Mouse (Mus musculus) adrenal gland, adult 2 months (tissue): Measurements from ENCODE around the gene Atp5h. TPM values are rescaled to one million over a fixed set of nuclear protein-coding genes. Genes with fewer than 3 reads are reported as not detected.
"Not testable (repeated sequence)": the region's sequence is repeated elsewhere in the genome, so short reads cannot be mapped to it uniquely, and the experiment has no call there.

Experiments used
- DNase-seq: peaks from one replicate; pipeline ENCODE4 v3.0.0; 2021
- polyA plus RNA-seq: library from polyadenylated mRNA; depleted of rRNA; stranded (reverse); fragments of >200 nt; gene quantifications from 2 replicates; pipeline ENCODE4 v1.2.3, GENCODE M21; 2012
- total RNA-seq, 2 experiments: library from RNA; stranded (reverse); gene quantifications; 2 replicates each; pipeline ENCODE4 v1.2.3; 2021

Gene Atp5h
- total and polyA plus RNA-seq, 3 experiments, result 14.2 to 761 (median 734) TPM

- DNase-seq, result peak; percentile 63
These were observed 19.6 kb downstream of the Atp5h start for GRCm38 (mm10) chr11:115400126-115400525.

- peak; percentile 37 for DNase-seq
These were observed 21.7 kb downstream of the Atp5h start for GRCm38 (mm10) chr11:115398085-115398484.

- peak; percentile 64 for DNase-seq
These were observed 25.9 kb downstream of the Atp5h start for GRCm38 (mm10) chr11:115393721-115394325.

DNA sequence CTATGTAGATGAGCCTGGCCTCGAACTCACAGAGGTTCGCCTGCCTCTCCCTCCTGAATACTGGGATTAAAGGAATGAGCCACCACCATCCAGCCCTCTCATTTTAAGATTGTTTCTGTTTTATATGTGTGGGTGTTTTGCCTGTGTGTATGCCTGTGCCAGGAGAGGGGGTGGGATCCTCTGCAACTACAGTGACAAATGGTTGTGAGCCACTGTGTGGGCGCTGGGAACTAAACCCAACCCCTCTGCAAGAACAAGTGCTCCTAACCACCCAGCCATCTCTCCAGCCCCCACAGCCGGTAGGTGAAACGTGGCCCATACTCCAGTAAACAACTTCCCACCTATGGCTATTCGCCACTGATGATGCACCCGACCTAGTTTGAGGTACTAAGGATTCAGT lies 28.4 kb downstream of the Atp5h start:
- DNase-seq, result no peak

DNA sequence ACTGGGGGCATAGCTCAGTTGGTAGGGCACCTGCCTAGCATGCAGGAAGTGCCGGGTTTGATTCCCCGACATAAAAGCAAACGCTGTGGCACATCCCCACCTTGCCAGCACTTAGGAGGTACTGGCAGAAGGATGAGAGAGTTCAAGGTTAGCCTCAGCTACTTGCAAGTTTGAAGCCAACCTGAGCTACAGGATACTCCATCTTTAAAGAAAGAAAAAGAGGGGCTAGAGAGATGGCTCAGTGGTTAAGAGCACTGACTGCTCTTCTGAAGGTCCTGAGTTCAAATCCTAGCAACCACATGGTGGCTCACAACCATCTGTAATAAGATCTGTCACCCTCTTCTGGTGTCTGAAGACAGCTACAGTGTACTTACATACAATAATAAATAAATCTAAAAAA lies 32.9 kb downstream of the Atp5h start:
- DNase-seq, result not testable (repeated sequence)

DNA sequence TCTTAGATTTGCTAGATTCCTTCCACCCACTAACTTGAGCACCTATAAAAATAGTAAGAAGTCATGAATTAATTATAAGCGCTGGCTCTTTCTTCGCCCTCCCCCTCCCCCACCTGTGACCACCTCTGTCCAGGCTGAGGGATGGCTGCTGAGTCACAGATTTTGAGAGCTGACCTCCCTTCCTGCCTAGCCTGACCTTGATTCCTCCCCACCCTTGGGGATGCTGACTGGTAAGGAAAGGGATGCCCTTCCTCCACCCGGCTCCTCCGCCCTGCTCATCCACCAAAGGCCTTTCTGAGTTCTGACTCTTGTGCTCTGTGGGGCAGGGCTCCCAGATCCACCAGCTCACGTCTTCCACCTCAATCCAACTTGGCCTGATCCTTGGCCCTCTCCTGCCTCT lies 35.2 kb downstream of the Atp5h start:
- peak; percentile 91 for DNase-seq

DNA sequence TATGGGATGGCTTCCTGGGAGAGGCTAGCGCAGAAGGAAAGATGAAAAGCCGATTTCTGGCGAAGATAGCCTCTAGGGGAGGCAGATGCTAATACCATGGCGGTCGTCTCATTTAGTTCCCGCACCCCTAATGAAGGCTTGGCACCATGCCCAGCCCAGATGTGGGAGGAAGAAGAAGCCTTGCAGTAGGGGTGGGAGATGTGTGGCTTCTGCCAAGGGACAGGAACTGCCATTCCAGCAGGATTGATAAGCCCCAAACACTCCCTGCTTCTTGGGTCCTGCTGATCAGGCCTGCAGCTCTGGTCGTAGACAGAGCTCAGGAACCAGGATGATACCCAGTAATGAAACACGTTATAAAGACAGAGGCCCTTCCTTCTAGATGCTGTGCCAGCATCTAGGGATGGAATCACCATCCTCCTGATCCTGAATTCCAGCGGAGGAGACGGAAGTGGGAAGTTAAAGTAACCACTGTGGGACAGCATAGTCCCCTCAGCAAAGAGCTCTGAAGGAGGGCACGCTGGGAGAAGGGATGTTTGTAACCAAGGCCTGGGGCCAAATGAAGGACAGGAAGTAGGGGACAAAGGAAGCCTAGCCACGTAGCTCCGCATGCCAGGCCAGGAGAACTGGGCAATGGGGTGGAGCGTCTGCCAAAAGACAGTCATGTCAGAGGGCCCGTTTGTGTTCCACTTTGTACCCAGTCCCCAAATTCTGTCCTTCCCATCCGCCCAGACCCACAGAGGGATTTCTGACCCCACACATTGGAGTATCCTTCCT lies 35.9 kb downstream of the Atp5h start:
- peak; percentile 50 for DNase-seq

DNA sequence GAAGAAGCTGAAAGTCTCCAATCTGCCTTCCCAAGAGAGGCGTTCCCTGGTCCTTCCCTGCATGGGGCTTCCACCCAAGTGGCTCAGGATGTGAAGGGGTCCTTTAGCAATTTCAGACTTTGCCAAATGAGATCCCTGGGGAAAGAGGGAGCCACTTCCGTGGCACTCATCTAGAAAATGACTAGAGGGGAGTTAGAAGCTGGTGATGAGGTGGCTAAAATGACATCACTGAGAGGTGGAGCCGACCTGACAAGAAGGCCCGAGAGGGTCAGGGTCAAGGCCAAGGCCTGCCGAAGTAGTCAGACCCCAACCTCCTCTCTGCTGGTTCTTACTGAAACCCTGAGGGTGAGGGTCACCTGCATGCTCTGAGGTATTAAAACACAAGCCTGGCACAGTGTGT lies 36.9 kb downstream of the Atp5h start:
- DNase-seq, result peak; percentile 81

- peak; percentile 97 for DNase-seq
These were observed 37.8 kb downstream of the Atp5h start, which contains the start of gene Cdr2l for GRCm38 (mm10) chr11:115381743-115382539. Gene Cdr2l (plus strand): TSS chr11:115381916.

DNA sequence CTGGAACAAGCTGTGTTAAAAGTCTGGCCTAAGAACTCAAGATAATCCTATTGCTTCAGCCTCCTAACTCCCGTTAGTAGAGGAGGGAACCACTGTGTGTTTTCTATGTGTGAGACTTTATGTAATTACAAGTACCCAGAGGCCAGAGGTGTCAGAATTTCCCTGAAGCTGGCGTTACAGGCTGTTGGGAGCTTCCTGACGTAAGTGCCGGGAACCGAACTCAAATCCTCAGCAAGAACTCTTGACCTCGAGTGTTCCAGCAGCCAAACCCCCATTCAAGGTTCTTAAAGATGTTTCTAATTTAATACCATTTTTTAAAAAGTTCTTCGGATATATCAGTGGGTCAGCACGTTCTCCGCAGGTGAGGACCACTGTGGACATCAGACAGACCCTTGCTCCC lies 38.5 kb downstream of the Atp5h start:
- DNase-seq, result no peak

DNA sequence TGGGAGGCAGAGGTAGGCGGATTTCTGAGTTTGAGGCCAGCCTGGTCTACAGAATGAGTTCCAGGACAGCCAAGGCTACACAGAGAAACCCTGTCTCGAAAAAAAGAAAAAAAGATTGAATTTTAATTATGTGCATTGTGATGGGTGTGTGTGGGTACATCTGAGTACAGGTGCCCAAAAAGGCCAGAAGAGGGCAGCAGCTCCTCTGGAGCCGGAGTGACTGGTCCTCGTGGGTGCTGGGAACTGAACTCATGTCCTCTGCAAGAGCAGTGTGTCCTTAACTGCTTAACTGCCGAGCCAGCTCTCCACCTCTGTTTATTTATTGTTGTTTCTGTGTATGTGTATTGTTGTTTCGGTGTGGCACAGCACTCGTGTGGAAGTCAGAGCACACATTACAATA lies 41.9 kb downstream of the Atp5h start:
- no peak for DNase-seq

GRCm38 (mm10) chr11:115377254-115377653 lies 42.5 kb downstream of the Atp5h start:
- no peak for DNase-seq

DNA sequence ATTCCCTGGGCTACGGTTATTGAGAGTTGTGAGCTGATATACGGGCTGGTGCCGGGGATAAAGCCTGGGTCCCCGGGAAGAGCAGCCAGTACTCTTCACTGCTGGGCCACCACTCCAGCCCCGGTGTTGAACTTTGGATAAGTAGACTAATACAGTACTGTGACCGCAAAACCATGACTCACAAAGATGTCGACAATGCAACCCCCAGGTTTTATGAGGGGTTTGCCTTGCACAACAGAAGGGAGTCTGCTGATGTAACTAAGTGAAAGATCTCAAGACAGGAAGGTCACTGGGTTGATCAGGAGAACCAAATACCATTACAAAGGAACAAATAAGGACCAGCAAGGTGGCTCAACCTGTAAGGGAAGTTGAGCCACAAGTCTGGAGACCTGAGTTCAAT lies 43.0 kb downstream of the Atp5h start:
- DNase-seq, result peak; percentile 41

DNA sequence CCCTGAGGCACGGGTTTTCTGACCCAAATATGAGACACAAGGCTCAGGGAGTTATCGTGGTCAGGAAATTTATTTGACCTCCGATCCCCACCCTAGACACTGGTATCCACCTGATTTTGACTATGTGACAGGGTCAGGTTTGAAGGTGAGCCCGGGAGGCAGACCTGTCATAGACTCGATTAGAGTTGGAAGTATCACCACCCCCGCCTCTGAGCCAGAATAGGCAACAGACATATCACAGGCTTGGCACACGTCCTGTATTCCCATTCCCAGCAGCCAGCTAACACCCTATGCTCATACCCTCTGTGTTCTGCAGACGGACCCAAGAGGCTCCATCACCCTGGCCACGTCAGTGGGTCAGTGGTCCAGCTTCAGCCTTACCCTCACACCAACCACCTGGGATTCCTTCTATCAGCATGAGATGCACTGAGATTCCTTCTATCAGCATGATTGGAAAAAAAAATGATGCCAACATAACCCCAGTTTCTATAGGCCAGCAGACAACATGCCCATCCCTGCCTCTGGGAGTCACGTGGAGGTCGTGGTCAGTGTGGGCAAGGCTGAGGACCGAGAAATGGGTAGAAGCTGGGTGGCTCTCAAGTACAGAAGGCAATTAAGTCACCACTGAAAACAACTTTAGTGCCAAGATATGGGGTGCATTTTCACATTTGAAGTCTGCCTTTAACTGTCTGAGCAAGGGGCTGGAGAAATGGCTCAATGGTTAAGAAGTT lies 44.9 kb downstream of the Atp5h start:
- DNase-seq, result no peak

DNA sequence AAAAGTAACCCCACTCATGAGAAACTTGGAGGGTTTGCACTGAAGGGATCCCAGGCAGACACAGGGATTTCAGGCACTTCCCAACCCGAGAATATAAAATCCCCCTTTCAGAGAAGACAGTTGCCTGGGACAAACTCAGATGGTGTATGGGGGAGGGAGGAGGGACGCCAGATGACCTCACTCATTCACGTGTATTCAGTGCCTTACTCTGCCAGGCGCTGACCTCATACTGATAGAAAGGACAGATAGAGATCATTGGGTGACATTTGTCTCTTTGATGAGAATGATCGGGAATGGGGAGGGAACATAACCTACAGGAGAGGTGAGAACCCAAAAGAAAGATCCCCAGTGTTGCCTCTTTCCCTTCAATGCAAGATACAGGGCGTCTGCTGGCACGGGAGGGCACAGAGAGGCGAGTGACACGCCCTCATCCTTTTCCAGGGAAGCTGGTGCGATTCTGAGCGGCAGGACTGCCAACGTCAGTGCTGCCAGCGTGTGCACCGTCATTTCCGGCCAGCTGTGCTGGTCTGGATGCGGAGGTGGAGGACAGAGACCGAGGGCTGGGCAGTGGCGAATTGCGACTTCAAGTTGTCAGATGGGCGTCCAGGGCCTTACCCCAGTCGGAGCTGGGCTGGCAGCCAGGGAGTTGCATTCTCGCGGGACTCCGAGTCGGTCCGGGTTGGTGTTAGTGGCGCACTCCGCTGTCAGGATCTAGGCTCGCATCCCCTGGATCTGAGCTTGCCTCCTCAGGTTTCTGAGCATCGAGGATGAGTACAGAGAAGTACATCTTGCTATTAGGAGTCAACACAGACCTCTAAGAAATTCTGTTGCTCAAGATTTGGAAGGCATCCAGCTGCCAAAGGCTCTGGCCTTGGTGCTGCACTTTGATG lies 45.7 kb downstream of the Atp5h start:
- peak; percentile 88 for DNase-seq

- no peak for DNase-seq
These were observed 47.0 kb downstream of the Atp5h start for GRCm38 (mm10) chr11:115372737-115373136.

GRCm38 (mm10) chr11:115372015-115372414 lies 47.7 kb downstream of the Atp5h start:
- DNase-seq, result no peak

GRCm38 (mm10) chr11:115371354-115371753 lies 48.4 kb downstream of the Atp5h start:
- no peak for DNase-seq

- DNase-seq, result no peak
These were observed 49.4 kb downstream of the Atp5h start for GRCm38 (mm10) chr11:115370368-115370767.

DNA sequence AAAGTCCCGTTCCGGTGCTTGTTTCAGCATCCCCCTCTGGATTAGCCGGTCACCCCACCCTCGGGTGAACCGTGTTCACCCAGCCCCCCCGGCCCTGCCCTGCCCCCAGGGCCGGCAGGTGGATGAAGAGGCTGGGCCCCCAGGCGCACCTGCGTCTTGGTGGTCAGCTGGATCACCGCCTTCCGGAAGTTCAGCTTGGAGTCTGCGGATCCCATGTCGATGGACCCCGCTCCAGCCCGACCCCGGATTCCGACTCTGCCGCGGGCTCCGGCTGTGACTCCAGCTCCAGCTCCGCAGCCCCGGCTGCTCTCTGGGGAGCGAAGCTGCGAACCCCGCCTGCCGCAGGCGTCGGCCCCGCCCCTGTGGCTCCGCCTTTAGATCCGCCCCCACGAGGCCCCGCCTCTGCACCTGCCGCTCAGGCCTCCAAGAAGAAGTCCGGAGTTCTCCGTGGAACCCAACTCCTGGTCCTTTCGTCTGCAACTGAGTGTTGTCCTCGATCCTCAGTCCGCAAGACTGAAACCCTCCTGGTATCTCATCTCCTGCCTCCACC lies 52.3 kb downstream of the Atp5h start, which contains the start of gene Hid1:
Gene Hid1, minus strand, starts transcription at position 362 of the 550 bp plus-strand sequence.
- peak; percentile 94 for DNase-seq
